Mouse (Mus musculus) E14TG2a.4 (cell line): ENCODE data around the gene Adamts13.

Experiments
- CTCF ChIP-seq: conservative IDR thresholded peaks from 2 replicates; pipeline ENCODE4 v1.5.1; 2014; ENCODE audit warnings: low read length
- POU5F1 ChIP-seq: IDR thresholded peaks from 2 replicates; pipeline ENCODE4 v1.6.1; 2014; ENCODE audit warnings: low read length, borderline replicate concordance

GRCm38 (mm10) chr2:27037008-27037407 is 63.8 kb downstream of the Adamts13 start:
- TF ChIP-seq CTCF, result no peak
- no peak for TF ChIP-seq POU5F1
